Mouse (Mus musculus): ENCODE measurements around the gene Mrpl44. TPM values are rescaled to one million over a fixed set of nuclear protein-coding genes. Genes with fewer than 3 reads are reported as not detected.

Mrpl44 gene
- total and polyA plus RNA-seq, 3 experiments, result 29.4 to 66.6 (median 61.5) TPM

- Histone ChIP-seq H3K36me3 (ENCODE audit: control insufficient read depth, insufficient read depth, low read length) (no peaks in the 10 kb centered on the region), H3K27me3 (ENCODE audit: control insufficient read depth, insufficient read depth, low read length) (no peaks in the 10 kb centered on the region), H3K4me1 (ENCODE audit: control insufficient read depth, insufficient read depth, low read length) (peaks cover 6% of the 10 kb centered on the region; the same call in 1 of the 2 replicates), H3K4me3 (no peak overlapping the region), H3K27ac (no peak overlapping the region), H3K9ac (ENCODE audit: low read depth, low read length) (no peak overlapping the region), H3K79me2 (replicated peaks; ENCODE audit: control insufficient read depth, insufficient read depth, low read length) (no peaks in the 10 kb centered on the region)
- intact Hi-C loops (cut with DNase I), result no loop called here
- WGBS, result 86% methylated on average over 1 of the region's 1 CpGs
- DNase-seq, result no peak
- TF ChIP-seq POLR2A (IDR thresholded peaks at IDR 0.05; ENCODE audit: insufficient read depth, low read depth, low read length), result no peak
Measured at GRCm38 (mm10) chr1:79743385-79743784, 32.4 kb upstream of the Mrpl44 start.

DNA sequence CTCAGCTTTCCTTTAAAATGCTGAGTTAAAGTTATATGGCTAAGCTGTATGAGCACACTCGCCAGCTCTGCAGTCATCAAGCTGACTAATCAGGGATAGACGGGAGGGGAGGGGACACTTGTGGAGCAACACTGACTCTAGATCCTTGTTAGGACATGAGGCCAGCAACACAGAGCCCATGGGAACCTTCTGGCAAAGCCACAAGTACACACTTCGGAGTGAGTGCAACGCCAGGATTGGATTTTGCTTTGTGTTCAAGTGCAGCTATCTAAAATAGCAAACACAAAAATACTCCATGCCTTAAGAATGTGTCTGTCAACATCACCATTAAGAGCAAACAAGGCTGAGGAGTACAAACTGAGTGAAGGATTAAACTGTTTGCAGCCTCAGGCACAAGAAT is 29.8 kb upstream of the Mrpl44 start:
- Histone ChIP-seq H3K27ac (peak overlapping the region; percentile 77), H3K4me1 (ENCODE audit: control insufficient read depth, insufficient read depth, low read length) (peaks cover 5% of the 10 kb centered on the region; the same call in 1 of the 2 replicates), H3K4me3 (no peak overlapping the region), H3K36me3 (ENCODE audit: control insufficient read depth, insufficient read depth, low read length) (0 out of 2 replicates have a peak, but pooled peaks cover 2% of the 10 kb centered on the region), H3K27me3 (ENCODE audit: control insufficient read depth, insufficient read depth, low read length) (no peaks in the 10 kb centered on the region), H3K79me2 (replicated peaks; ENCODE audit: control insufficient read depth, insufficient read depth, low read length) (no peaks in the 10 kb centered on the region), H3K9ac (ENCODE audit: low read depth, low read length) (no peak overlapping the region)
- WGBS, result 32% methylated on average over 4 of the region's 4 CpGs
- intact Hi-C loops (cut with DNase I), result loop anchor here (2.0 kb wide), 1 partner anchor 15 kb away; no protein-coding TSS in a partner anchor
- DNase-seq, result peak; percentile 67 to 82
- TF ChIP-seq CTCF (IDR thresholded peaks at IDR 0.05), result no peak
- peak; percentile 75; the same call in 1 of the 2 replicates for TF ChIP-seq EP300 (IDR thresholded peaks at IDR 0.05; ENCODE audit: insufficient read depth, low read depth, low read length)
- TF ChIP-seq POLR2A (IDR thresholded peaks at IDR 0.05; ENCODE audit: insufficient read depth, low read depth, low read length), result peak; percentile 27; the same call in 1 of the 2 replicates

DNA sequence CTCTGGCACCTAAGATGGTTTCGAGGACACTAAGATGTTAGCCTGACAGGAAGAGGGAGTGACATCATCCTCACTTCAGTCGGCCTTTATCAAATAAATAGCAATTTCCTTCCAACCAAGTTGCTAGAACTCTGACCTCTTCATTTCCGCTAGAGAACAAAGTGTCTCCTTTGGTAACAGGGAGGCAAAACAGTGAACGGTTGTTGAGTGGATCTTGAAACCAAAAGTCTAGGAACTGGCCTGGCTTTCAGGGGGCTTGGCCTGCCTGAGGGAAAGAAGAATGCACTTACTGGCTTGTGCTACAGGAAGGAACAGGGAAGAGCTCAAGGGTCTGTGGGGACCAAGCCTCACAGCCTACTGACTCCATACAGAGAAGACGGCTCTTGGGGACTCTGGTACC is 24.6 kb upstream of the Mrpl44 start:
- H3K79me2 ChIP-seq (replicated peaks; ENCODE audit: control insufficient read depth, insufficient read depth, low read length), result 0 out of 2 replicates have a peak, but pooled peaks cover 2% of the 10 kb centered on the region
- no peak overlapping the region for H3K4me3 ChIP-seq
- H3K27me3 ChIP-seq (ENCODE audit: control insufficient read depth, insufficient read depth, low read length), result no peaks in the 10 kb centered on the region
- TF ChIP-seq CTCF (IDR thresholded peaks at IDR 0.05) (no peak), EP300 (IDR thresholded peaks at IDR 0.05; ENCODE audit: insufficient read depth, low read depth, low read length) (no peak)
- intact Hi-C loops (cut with DNase I), result loop anchor here (10.0 kb wide), 1 partner anchor 584 kb away; no protein-coding TSS in a partner anchor
- peak overlapping the region; percentile 51 for H3K27ac ChIP-seq
- peaks cover 17% of the 10 kb centered on the region for H3K4me1 ChIP-seq (ENCODE audit: control insufficient read depth, insufficient read depth, low read length)
- 35% methylated on average over 5 of the region's 5 CpGs for WGBS
- DNase-seq, result peak in 1 of 2 experiments; percentile 22
- no peak overlapping the region for H3K9ac ChIP-seq (ENCODE audit: low read depth, low read length)
- H3K36me3 ChIP-seq (ENCODE audit: control insufficient read depth, insufficient read depth, low read length), result peaks cover 13% of the 10 kb centered on the region

DNA sequence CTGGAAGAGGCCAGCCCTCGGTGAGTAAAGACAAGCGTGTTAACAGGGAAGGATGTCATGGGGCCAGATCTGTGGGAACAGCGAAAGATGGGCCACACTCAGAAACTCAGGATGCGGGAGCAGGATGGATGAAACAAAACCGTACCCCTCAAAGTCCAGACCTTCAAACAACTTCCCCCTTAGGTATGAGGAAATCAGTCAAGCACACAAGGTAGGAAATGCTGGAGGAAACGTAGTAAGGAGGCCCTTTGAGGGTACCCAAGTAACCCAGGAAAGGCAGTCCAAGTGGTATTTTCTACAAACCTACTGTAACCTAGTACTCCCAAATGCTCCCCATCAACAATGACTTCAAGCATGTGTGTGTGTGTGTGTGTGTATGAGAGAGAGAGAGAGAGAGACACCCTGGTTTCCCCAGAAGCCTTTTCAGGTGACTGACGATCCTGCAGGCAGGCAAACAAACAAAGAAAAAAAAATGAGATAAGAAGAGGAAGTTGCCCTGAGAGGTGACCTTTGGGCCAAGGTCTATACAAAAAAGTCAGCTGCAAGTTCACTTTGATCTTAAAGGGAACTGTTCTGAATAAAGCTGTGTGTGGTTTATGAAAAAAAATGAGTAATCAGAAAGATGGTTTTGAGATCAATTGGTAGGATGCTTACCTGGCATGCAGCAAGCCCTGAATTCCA is 23.7 kb upstream of the Mrpl44 start:
- H3K79me2 ChIP-seq (replicated peaks; ENCODE audit: control insufficient read depth, insufficient read depth, low read length), result 0 out of 2 replicates have a peak, but pooled peaks cover 2% of the 10 kb centered on the region
- H3K9ac ChIP-seq (ENCODE audit: low read depth, low read length), result no peak overlapping the region
- peak overlapping the region; percentile 51 for H3K27ac ChIP-seq
- H3K4me1 ChIP-seq (ENCODE audit: control insufficient read depth, insufficient read depth, low read length), result peaks cover 20% of the 10 kb centered on the region
- TF ChIP-seq POLR2A (IDR thresholded peaks at IDR 0.05; ENCODE audit: insufficient read depth, low read depth, low read length), result no peak
- no peak for TF ChIP-seq CTCF (IDR thresholded peaks at IDR 0.05)
- TF ChIP-seq EP300 (IDR thresholded peaks at IDR 0.05; ENCODE audit: insufficient read depth, low read depth, low read length), result no peak
- DNase-seq, result no peak
- peaks cover 13% of the 10 kb centered on the region for H3K36me3 ChIP-seq (ENCODE audit: control insufficient read depth, insufficient read depth, low read length)
- H3K27me3 ChIP-seq (ENCODE audit: control insufficient read depth, insufficient read depth, low read length), result no peaks in the 10 kb centered on the region
- H3K4me3 ChIP-seq, result no peak overlapping the region
- WGBS, result 56% methylated on average over 7 of the region's 7 CpGs
- intact Hi-C loops (cut with DNase I), result loop anchor here (10.0 kb wide), 1 partner anchor 583 kb away; no protein-coding TSS in a partner anchor

DNA sequence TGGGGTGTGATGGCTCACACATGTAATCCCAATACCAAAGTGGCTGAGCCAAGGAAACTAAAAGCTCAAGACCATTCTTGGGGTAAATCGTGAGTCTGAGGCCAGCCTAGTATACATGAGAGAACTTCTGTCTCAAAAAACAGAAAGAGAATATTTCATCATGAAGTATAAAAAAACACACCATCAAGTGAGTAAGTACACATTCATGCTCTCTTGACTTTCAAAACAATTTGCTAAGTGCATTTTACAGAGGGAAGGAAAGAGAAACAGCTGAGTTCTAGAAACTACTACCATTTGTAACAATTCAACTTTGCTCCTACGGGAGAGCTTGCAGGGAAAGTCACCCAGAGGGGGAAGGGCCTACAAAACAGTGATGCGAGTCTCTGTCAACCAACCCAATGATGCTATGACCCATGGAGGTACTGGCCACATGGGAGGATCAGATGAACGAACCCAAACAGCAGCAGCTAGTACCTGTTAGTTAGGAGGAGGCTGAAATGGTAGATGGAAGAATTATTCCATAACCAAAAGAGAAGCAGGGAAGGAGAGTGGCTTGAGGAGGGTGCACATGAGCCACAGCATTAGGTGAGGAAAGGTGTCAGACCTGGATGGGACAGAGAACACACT is 23.0 kb upstream of the Mrpl44 start:
- intact Hi-C loops (cut with DNase I), result loop anchor here (10.0 kb wide), 1 partner anchor 582 kb away; no protein-coding TSS in a partner anchor

More for the DNA sequence above, 23.0 kb upstream of the Mrpl44 start:
- H3K4me1 ChIP-seq (ENCODE audit: control insufficient read depth, insufficient read depth, low read length), result peaks cover 22% of the 10 kb centered on the region
- WGBS, result 85% methylated on average over 4 of the region's 4 CpGs
- H3K27ac ChIP-seq, result no peak overlapping the region; the same call in 1 of the 2 replicates
- H3K4me3 ChIP-seq, result no peak overlapping the region
- TF ChIP-seq CTCF (IDR thresholded peaks at IDR 0.05) (no peak), EP300 (IDR thresholded peaks at IDR 0.05; ENCODE audit: insufficient read depth, low read depth, low read length) (no peak), POLR2A (IDR thresholded peaks at IDR 0.05; ENCODE audit: insufficient read depth, low read depth, low read length) (no peak)
- no peak for DNase-seq
- H3K79me2 ChIP-seq (replicated peaks; ENCODE audit: control insufficient read depth, insufficient read depth, low read length), result 0 out of 2 replicates have a peak, but pooled peaks cover 2% of the 10 kb centered on the region
- H3K27me3 ChIP-seq (ENCODE audit: control insufficient read depth, insufficient read depth, low read length), result no peaks in the 10 kb centered on the region
- H3K36me3 ChIP-seq (ENCODE audit: control insufficient read depth, insufficient read depth, low read length), result peaks cover 13% of the 10 kb centered on the region
- H3K9ac ChIP-seq (ENCODE audit: low read depth, low read length), result no peak overlapping the region

All from heart, adult 2 months (tissue).